Mouse (Mus musculus) limb, embryonic 13.5 days (tissue): Measurements from ENCODE around the gene Arhgdib. TPM values are rescaled to one million over a fixed set of nuclear protein-coding genes. Genes with fewer than 3 reads are reported as not detected.

Experiments
- ATAC-seq: fragments of 200-750 bp; cut with Nextera tagmentation; 2 replicates; pipeline ENCODE4 v1.8.0; 2017; ENCODE audit warnings: low read depth, moderate number of reproducible peaks, moderate TSS enrichment; ENCODE audit not compliant: low FRiP score
- H3K27ac ChIP-seq: fragments of 300-500 bp; sonication (generic); 2 replicates; pipeline ENCODE4 v1.5.1; 2015; ENCODE audit warnings: inconsistent platforms, mild to moderate bottlenecking, moderate library complexity
- H3K27me3 ChIP-seq: fragments of 300-500 bp; sonication (generic); 2 replicates; pipeline ENCODE4 v1.6.1; 2015; ENCODE audit warnings: mild to moderate bottlenecking, inconsistent platforms
- H3K36me3 ChIP-seq: fragments of 300-500 bp; sonication (generic); 2 replicates; pipeline ENCODE4 v1.6.1; 2015; ENCODE audit warnings: inconsistent platforms, mild to moderate bottlenecking, moderate library complexity
- H3K4me1 ChIP-seq: fragments of 300-500 bp; sonication (generic); 2 replicates; pipeline ENCODE4 v1.6.1; 2015; ENCODE audit warnings: inconsistent platforms
- H3K4me2 ChIP-seq: fragments of 300-500 bp; sonication (generic); replicated peaks from 2 replicates; pipeline ENCODE4 v1.6.1; 2015; ENCODE audit warnings: inconsistent platforms, mild to moderate bottlenecking, moderate library complexity
- H3K4me3 ChIP-seq: fragments of 300-500 bp; sonication (generic); 2 replicates; pipeline ENCODE4 v1.5.1; 2015; ENCODE audit warnings: moderate library complexity, mild to moderate bottlenecking, inconsistent platforms
- H3K9ac ChIP-seq: fragments of 300-500 bp; sonication (generic); 2 replicates; pipeline ENCODE4 v1.6.1; 2015; ENCODE audit warnings: mild to moderate bottlenecking, inconsistent platforms
- H3K9me3 ChIP-seq: fragments of 300-500 bp; sonication (generic); 2 replicates; pipeline ENCODE4 v1.6.1; 2016; ENCODE audit warnings: inconsistent platforms
- WGBS: fragments of 180-500 bp; shearing (Covaris S2); methylation state at CpG from one replicate; pipeline ENCODE4 v1.1.7; 2015; 5-methylcytosine and 5-hydroxymethylcytosine counted together
- polyA plus RNA-seq: library from polyadenylated mRNA; unstranded; fragments of >200 nt; fragmentation: Nextera tagmentation; extraction: Ambion mirVana; gene quantifications from 2 replicates; pipeline ENCODE4 v1.2.1, GENCODE M21; 2015

Gene Arhgdib
- polyA plus RNA-seq, 1 experiment from 2014 or later = 75.3 TPM

DNA sequence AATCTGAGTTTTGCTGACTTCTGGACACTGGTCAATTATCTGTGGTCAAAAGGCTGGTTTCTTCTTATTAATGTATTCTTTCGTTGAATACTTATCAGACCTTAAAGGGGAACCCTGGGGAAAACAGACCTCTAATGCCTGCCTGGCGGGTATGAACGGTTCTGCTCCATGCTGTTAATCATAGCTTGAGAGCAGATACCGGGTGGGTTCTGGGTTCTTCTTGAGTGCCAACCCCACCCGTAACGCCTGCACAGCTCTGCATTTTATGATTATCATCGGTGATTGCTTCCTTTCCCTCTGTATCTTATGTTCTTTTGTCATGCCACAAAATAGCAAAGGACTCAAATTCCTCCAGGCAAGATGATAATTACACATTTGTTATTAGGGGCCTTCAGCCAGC lies 7.6 kb downstream of the Arhgdib start:
- WGBS = 86% methylated on average over 7 of the region's 7 CpGs
- no peak for ATAC-seq

GRCm38 (mm10) chr6:136931246-136931645 lies 10.5 kb downstream of the Arhgdib start:
- no peak overlapping the region for H3K9ac ChIP-seq
- H3K4me3 ChIP-seq = no peak overlapping the region
- H3K27ac ChIP-seq = no peak overlapping the region
- 78% methylated on average over 13 of the region's 13 CpGs for WGBS
- H3K4me2 ChIP-seq = no peak overlapping the region
- H3K4me1 ChIP-seq = peaks cover 13% of the 10 kb centered on the region
- H3K27me3 ChIP-seq = no peaks in the 10 kb centered on the region
- ATAC-seq = no peak
- H3K9me3 ChIP-seq = no peaks in the 10 kb centered on the region
- no peaks in the 10 kb centered on the region for H3K36me3 ChIP-seq

More for the DNA sequence above, 7.6 kb downstream of the Arhgdib start:
- Histone ChIP-seq H3K4me3 (no peak overlapping the region), H3K4me1 (peaks cover 16% of the 10 kb centered on the region), H3K36me3 (no peaks in the 10 kb centered on the region), H3K9me3 (no peaks in the 10 kb centered on the region), H3K9ac (no peak overlapping the region), H3K27me3 (no peaks in the 10 kb centered on the region), H3K4me2 (no peak overlapping the region), H3K27ac (no peak overlapping the region)

DNA sequence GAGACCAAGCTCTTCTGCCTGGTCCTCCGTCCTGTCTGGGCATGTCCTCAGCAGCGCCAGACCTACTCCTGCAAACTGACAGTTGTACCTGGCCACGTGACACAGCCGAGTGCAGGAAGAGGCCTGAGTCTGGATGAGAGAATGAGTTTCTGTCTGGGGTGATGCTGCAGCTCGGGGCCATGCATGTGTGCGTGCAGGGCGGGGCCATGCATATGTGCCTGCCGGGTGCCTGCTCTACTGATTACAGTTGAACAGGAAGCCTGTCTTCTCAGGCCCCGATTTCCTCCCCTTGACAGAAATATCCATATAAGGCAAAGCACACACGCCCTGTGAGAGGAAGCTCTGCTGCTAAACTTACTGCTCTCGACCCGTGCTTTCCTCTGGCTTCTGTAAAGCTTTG lies 11.0 kb downstream of the Arhgdib start:
- Histone ChIP-seq H3K9me3 (no peaks in the 10 kb centered on the region), H3K4me2 (peak overlapping the region; percentile 38), H3K9ac (0 out of 2 replicates have a peak overlapping the region, but pooled peaks have one; percentile 9), H3K4me3 (no peak overlapping the region), H3K4me1 (peaks cover 13% of the 10 kb centered on the region), H3K27ac (no peak overlapping the region), H3K36me3 (no peaks in the 10 kb centered on the region), H3K27me3 (no peaks in the 10 kb centered on the region)
- ATAC-seq = peak; percentile 76
- 20% methylated on average over 12 of the region's 12 CpGs for WGBS

GRCm38 (mm10) chr6:136927626-136928025 lies 14.1 kb downstream of the Arhgdib start:
- peaks cover 20% of the 10 kb centered on the region for H3K4me1 ChIP-seq
- 88% methylated on average over 1 of the region's 1 CpGs for WGBS
- no peak overlapping the region for H3K27ac ChIP-seq
- H3K9me3 ChIP-seq = no peaks in the 10 kb centered on the region
- no peak overlapping the region for H3K4me3 ChIP-seq
- no peaks in the 10 kb centered on the region for H3K27me3 ChIP-seq
- no peaks in the 10 kb centered on the region; the same call in 1 of the 2 replicates for H3K36me3 ChIP-seq
- no peak overlapping the region for H3K9ac ChIP-seq
- no peak overlapping the region for H3K4me2 ChIP-seq
- no peak for ATAC-seq

- Histone ChIP-seq H3K4me2 (no peak overlapping the region), H3K9me3 (no peaks in the 10 kb centered on the region), H3K4me1 (peaks cover 11% of the 10 kb centered on the region), H3K27ac (no peak overlapping the region; the same call in 1 of the 2 replicates), H3K9ac (no peak overlapping the region), H3K4me3 (no peak overlapping the region), H3K36me3 (no peaks in the 10 kb centered on the region; the same call in 1 of the 2 replicates), H3K27me3 (no peaks in the 10 kb centered on the region)
- WGBS = 44% methylated on average over 8 of the region's 8 CpGs
- ATAC-seq = no peak
Measured at GRCm38 (mm10) chr6:136925049-136925448, 16.6 kb downstream of the Arhgdib start.

GRCm38 (mm10) chr6:136923532-136923931 lies 18.2 kb downstream of the Arhgdib start, which contains the start of gene Pde6h:
Gene Pde6h (plus strand): TSS chr6:136923832.
- Histone ChIP-seq H3K27me3 (no peaks in the 10 kb centered on the region), H3K9me3 (no peaks in the 10 kb centered on the region), H3K4me3 (no peak within 1 kb of the TSS), H3K27ac (no peak within 1 kb of the TSS), H3K36me3 (no peaks in the 10 kb centered on the region; the same call in 1 of the 2 replicates), H3K4me1 (peaks cover 12% of the 10 kb centered on the region), H3K4me2 (no peak within 1 kb of the TSS), H3K9ac (no peak within 1 kb of the TSS)
- ATAC-seq = no peak
- WGBS = 95% methylated on average over 8 of the region's 8 CpGs

DNA sequence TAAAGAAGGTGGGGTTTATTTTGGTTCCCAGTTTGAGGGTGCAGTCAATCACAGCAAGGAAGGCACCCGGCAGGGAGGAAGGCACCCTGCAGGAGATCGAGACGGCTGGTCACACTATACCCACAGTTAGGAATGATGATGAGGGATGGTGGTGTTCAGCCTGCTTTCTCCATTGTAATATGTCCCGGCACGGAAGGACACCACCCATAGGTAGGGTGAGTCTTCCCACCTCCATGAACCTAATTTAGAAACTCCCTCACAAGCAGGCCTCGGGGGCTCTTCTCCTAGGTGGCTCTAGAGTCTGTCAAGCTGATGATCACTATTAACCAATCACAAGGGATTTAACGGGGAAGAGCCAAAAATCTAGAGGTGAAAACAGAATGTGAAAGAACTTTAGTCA lies 18.8 kb downstream of the Arhgdib start:
- no peaks in the 10 kb centered on the region; the same call in 1 of the 2 replicates for H3K36me3 ChIP-seq
- WGBS = 86% methylated on average over 7 of the region's 7 CpGs

GRCm38 (mm10) chr6:136922080-136922479 lies 19.6 kb downstream of the Arhgdib start, which contains the start of gene Erp27:
Gene Erp27 (minus strand): TSS chr6:136922180.
- no peaks in the 10 kb centered on the region for H3K9me3 ChIP-seq
- H3K4me3 ChIP-seq = no peak within 1 kb of the TSS
- no peaks in the 10 kb centered on the region; the same call in 1 of the 2 replicates for H3K36me3 ChIP-seq
- no peak for ATAC-seq
- no peaks in the 10 kb centered on the region for H3K27me3 ChIP-seq
- peaks cover 23% of the 10 kb centered on the region for H3K4me1 ChIP-seq
- WGBS = 73% methylated on average over 5 of the region's 5 CpGs
- peak within 1 kb of the TSS; percentile 15; the same call in 1 of the 2 replicates for H3K27ac ChIP-seq
- no peak within 1 kb of the TSS for H3K4me2 ChIP-seq
- no peak within 1 kb of the TSS for H3K9ac ChIP-seq

More for the DNA sequence above, 18.8 kb downstream of the Arhgdib start:
- H3K27me3 ChIP-seq = no peaks in the 10 kb centered on the region
- H3K4me1 ChIP-seq = peaks cover 19% of the 10 kb centered on the region
- H3K4me2 ChIP-seq = no peak overlapping the region
- no peak overlapping the region for H3K4me3 ChIP-seq
- H3K9ac ChIP-seq = no peak overlapping the region
- ATAC-seq = no peak
- no peaks in the 10 kb centered on the region for H3K9me3 ChIP-seq
- no peak overlapping the region for H3K27ac ChIP-seq

DNA sequence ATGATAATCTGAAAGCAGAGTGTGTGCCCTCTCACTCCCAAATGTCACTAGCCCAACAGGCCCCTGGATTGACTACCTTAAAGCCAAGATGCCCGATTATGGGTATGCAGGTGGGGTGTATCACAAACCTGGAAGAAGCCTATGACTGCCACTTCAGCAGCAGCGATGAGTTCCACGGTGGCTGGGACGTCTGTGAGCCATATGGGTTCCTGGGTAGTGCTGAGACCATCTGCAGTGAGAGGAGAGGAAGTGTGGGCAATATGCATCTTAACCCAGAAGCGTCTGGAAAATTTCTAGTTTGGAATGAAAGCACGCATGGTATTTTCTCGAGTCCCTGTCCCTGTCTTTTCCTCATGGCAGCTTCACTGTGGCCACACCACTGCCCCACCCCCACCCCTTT lies 20.1 kb downstream of the Arhgdib start:
- ATAC-seq = no peak
- H3K27ac ChIP-seq = peak overlapping the region; percentile 15; the same call in 1 of the 2 replicates
- no peaks in the 10 kb centered on the region for H3K9me3 ChIP-seq
- no peak overlapping the region for H3K9ac ChIP-seq
- no peak overlapping the region for H3K4me2 ChIP-seq
- H3K36me3 ChIP-seq = no peaks in the 10 kb centered on the region; the same call in 1 of the 2 replicates
- H3K27me3 ChIP-seq = no peaks in the 10 kb centered on the region
- H3K4me3 ChIP-seq = no peak overlapping the region
- peaks cover 23% of the 10 kb centered on the region for H3K4me1 ChIP-seq
- 56% methylated on average over 7 of the region's 7 CpGs for WGBS

- Histone ChIP-seq H3K9ac (no peak overlapping the region), H3K27ac (no peak overlapping the region), H3K36me3 (no peaks in the 10 kb centered on the region; the same call in 1 of the 2 replicates), H3K4me3 (no peak overlapping the region), H3K4me1 (peaks cover 23% of the 10 kb centered on the region), H3K9me3 (no peaks in the 10 kb centered on the region), H3K4me2 (no peak overlapping the region), H3K27me3 (no peaks in the 10 kb centered on the region)
- no peak for ATAC-seq
- WGBS = 44% methylated on average over 16 of the region's 16 CpGs
Measured at GRCm38 (mm10) chr6:136920320-136921257, 21.1 kb downstream of the Arhgdib start.

- H3K27me3 ChIP-seq = no peaks in the 10 kb centered on the region
- H3K4me1 ChIP-seq = peaks cover 27% of the 10 kb centered on the region
- no peak overlapping the region for H3K9ac ChIP-seq
- no peaks in the 10 kb centered on the region; the same call in 1 of the 2 replicates for H3K36me3 ChIP-seq
- no peak for ATAC-seq
- peak overlapping the region; percentile 44; the same call in 1 of the 2 replicates for H3K27ac ChIP-seq
- H3K4me3 ChIP-seq = no peak overlapping the region
- no peak overlapping the region for H3K4me2 ChIP-seq
- H3K9me3 ChIP-seq = no peaks in the 10 kb centered on the region
- 9% methylated on average over 2 of the region's 2 CpGs for WGBS
Measured at GRCm38 (mm10) chr6:136917885-136918284, 23.8 kb downstream of the Arhgdib start.

DNA sequence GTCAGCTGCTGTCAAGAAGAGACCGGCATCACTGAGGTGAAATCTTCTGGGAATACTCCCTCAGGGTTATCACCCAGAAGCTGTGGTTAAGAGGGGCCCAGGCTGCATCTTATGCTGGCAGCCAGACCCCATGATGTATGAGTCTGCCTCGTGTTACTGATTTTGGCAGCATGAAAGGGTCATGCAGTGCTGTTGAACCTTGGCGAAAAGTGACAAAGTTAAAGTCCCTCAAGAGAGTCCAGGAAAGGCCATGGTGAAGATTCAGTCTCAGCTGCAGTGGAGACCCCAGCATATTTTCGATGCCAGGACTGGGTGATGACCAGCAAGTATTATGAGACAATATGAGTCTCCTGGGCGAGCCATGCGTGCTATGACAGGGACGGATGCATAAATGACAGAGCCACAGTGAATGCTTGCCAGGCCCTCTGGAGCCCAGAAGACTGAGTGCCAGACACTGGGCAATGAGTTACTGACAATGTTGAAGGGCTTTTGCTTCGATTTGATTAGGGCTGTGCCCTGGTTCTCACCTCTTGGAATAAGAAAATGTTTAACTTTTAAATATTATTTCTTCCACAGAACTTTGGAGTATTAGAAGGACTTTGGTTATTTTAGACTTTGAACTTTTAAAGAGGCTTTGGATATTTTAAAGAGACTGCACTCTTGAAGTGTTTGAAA lies 25.8 kb downstream of the Arhgdib start:
- Histone ChIP-seq H3K27ac (no peak overlapping the region), H3K9ac (no peak overlapping the region), H3K4me3 (no peak overlapping the region), H3K4me2 (no peak overlapping the region), H3K4me1 (peaks cover 35% of the 10 kb centered on the region), H3K9me3 (no peaks in the 10 kb centered on the region), H3K27me3 (no peaks in the 10 kb centered on the region), H3K36me3 (no peaks in the 10 kb centered on the region)
- 83% methylated on average over 8 of the region's 8 CpGs for WGBS
- ATAC-seq = no peak
